Mouse (Mus musculus) intestine, embryonic 14.5 days (tissue): Measurements from ENCODE around the gene Vps45. TPM values are rescaled to one million over a fixed set of nuclear protein-coding genes. Genes with fewer than 3 reads are reported as not detected.

Experiments
- ATAC-seq: fragments of 200-750 bp; cut with Nextera tagmentation; replicated peaks from 2 replicates; pipeline ENCODE4 v1.8.0; 2017; ENCODE audit warnings: low read depth, moderate number of reproducible peaks, moderate TSS enrichment, moderate library complexity; ENCODE audit not compliant: low FRiP score, low TSS enrichment
- DNase-seq: peaks from one replicate; pipeline ENCODE4 v3.0.0-alpha.2; 2018; ENCODE audit warnings: low spot score
- H3K27ac ChIP-seq: fragments of 300-500 bp; sonication (generic); 2 replicates; pipeline ENCODE4 v1.5.1; 2014; ENCODE audit warnings: low read depth, mild to moderate bottlenecking, control low read depth
- H3K27me3 ChIP-seq: fragments of 300-500 bp; sonication (generic); replicated peaks from 2 replicates; pipeline ENCODE4 v1.6.1; 2014; ENCODE audit warnings: low read length, control low read depth; ENCODE audit not compliant: control insufficient read depth, insufficient read depth
- H3K36me3 ChIP-seq: fragments of 300-500 bp; sonication (generic); 2 replicates; pipeline ENCODE4 v1.6.1; 2014; ENCODE audit warnings: low read length, control low read depth; ENCODE audit not compliant: control insufficient read depth, insufficient read depth
- H3K4me1 ChIP-seq: fragments of 300-500 bp; sonication (generic); replicated peaks from 2 replicates; pipeline ENCODE4 v1.6.1; 2014; ENCODE audit warnings: low read length, control low read depth, mixed read lengths; ENCODE audit not compliant: control insufficient read depth, insufficient read depth
- H3K4me2 ChIP-seq: fragments of 300-500 bp; sonication (generic); 2 replicates; pipeline ENCODE4 v1.6.1; 2014; ENCODE audit warnings: low read length
- H3K4me3 ChIP-seq: fragments of 300-500 bp; sonication (generic); 2 replicates; pipeline ENCODE4 v1.5.1; 2014; ENCODE audit warnings: low read depth, low read length, control low read depth, mixed read lengths
- H3K9ac ChIP-seq: fragments of 300-500 bp; sonication (generic); 2 replicates; pipeline ENCODE4 v1.6.1; 2014; ENCODE audit warnings: mild to moderate bottlenecking, low read length
- H3K9me3 ChIP-seq: fragments of 300-500 bp; sonication (generic); 2 replicates; pipeline ENCODE4 v1.6.1; 2016; ENCODE audit warnings: low read length, control low read depth; ENCODE audit not compliant: control insufficient read depth
- WGBS: fragments of 180-500 bp; shearing (Covaris S2); extraction: QIAGEN DNeasy Blood & Tissue Kit; methylation state at CpG from one replicate; pipeline ENCODE4 v1.1.7; 2014; 5-methylcytosine and 5-hydroxymethylcytosine counted together
- polyA plus RNA-seq: library from polyadenylated mRNA; unstranded; fragments of >200 nt; fragmentation: Nextera tagmentation; extraction: Ambion mirVana; gene quantifications from 2 replicates; pipeline ENCODE4 v1.2.1, GENCODE M21; 2014

Vps45 gene
- polyA plus RNA-seq, 1 experiment from 2014 or later: 20.6 TPM

GRCm38 (mm10) chr3:96000921-96001501 is 57.3 kb downstream of the Vps45 start:
- 50% methylated on average over 9 of the region's 9 CpGs for WGBS
- ATAC-seq: no peak
- H3K4me2 ChIP-seq: no peak overlapping the region

DNA sequence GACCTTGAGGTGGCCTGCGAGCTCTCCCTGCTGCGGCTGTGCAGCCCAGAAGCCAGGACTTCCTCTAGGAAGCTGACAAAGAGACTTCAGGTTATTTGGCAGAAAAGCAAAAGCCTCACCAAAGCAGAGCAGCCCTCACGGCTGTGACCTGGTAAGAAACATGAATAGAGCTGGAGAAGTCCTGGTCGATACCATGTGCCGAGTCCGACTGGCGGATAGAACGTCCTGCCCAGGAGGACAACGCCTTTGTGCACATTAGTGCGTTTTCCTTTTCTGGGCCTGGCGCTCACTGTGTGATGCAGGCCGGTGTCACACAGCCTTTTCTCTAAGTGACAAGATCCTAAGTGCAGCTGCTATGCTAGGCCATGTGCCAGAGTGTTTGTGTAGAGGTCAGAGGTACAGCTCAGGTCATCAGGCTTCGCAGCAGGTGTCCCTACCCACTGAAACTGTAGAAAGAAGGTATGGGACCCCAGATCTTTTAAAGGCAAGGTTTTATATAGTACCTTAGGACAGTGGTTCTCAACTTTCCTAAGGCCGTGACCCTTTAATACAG is 58.1 kb downstream of the Vps45 start:
- H3K4me1 ChIP-seq: peaks cover 10% of the 10 kb centered on the region; the same call in 1 of the 2 replicates
- no peak for ATAC-seq
- no peak overlapping the region for H3K4me3 ChIP-seq
- no peaks in the 10 kb centered on the region for H3K27me3 ChIP-seq
- no peak overlapping the region for H3K9ac ChIP-seq
- no peak for DNase-seq
- no peaks in the 10 kb centered on the region for H3K36me3 ChIP-seq
- H3K4me2 ChIP-seq: no peak overlapping the region
- H3K9me3 ChIP-seq: no peaks in the 10 kb centered on the region
- 79% methylated on average over 14 of the region's 14 CpGs for WGBS
- no peak overlapping the region for H3K27ac ChIP-seq

More at GRCm38 (mm10) chr3:96000921-96001501, 57.3 kb downstream of the Vps45 start:
- Histone ChIP-seq H3K27ac (no peak overlapping the region), H3K27me3 (no peaks in the 10 kb centered on the region), H3K4me1 (peaks cover 10% of the 10 kb centered on the region; the same call in 1 of the 2 replicates), H3K36me3 (no peaks in the 10 kb centered on the region), H3K4me3 (no peak overlapping the region), H3K9ac (no peak overlapping the region), H3K9me3 (no peaks in the 10 kb centered on the region)
- DNase-seq: no peak

DNA sequence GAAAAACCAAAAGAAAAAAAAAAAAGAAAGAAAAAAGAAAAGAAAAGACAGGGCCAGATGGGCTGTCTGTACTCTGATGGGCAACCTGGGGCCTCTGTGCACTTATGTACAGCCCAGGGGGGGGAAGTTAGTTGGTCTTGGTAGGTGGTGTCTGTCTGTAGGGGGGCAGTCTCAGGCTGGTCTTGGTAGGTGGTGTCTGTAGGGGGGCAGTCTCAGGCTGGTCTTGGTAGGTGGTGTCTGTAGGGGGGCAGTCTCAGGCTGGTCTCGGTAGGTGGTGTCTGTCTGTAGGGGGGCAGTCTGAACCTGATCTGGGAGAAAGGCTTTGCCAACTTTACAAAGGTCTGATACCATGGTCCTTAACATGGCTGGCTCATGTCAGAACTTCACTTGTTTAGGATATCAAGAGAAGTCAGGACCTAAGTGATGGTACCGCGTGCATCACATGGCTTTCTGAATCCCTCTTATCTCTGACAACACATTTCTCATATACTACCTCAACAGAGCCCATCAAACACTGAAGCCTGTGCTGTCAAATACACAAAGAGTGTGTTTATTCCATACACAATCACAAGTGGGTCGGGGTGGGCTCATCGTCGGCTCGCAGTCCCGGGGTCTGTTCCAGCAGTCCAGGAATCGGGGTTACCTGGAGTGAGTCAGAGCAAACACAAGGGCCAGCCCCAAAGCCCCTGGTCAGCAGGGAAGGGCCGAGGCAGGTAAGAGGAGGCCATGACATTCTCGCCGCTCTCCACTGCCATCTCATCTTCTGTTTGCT is 58.8 kb downstream of the Vps45 start:
- H3K9me3 ChIP-seq: no peaks in the 10 kb centered on the region
- ATAC-seq: no peak
- no peaks in the 10 kb centered on the region for H3K36me3 ChIP-seq

GRCm38 (mm10) chr3:95997203-95997721 is 61.0 kb downstream of the Vps45 start:
- WGBS: 13% methylated on average over 9 of the region's 9 CpGs
- Histone ChIP-seq H3K27me3 (no peaks in the 10 kb centered on the region), H3K36me3 (peaks cover 3% of the 10 kb centered on the region; the same call in 1 of the 2 replicates), H3K9ac (peak overlapping the region; percentile 8; the same call in 1 of the 2 replicates), H3K9me3 (no peaks in the 10 kb centered on the region), H3K27ac (peak overlapping the region; percentile 98), H3K4me1 (peaks cover 24% of the 10 kb centered on the region), H3K4me2 (peak overlapping the region; percentile 62), H3K4me3 (peak overlapping the region; percentile 72; the same call in 1 of the 2 replicates)
- DNase-seq (peak; percentile 67), ATAC-seq (peak; percentile 21; the same call in 1 of the 2 replicates)

More for the DNA sequence above, 58.8 kb downstream of the Vps45 start:
- H3K4me2 ChIP-seq: no peak overlapping the region
- no peak overlapping the region for H3K4me3 ChIP-seq
- 70% methylated on average over 12 of the region's 12 CpGs for WGBS
- H3K9ac ChIP-seq: no peak overlapping the region
- H3K27me3 ChIP-seq: no peaks in the 10 kb centered on the region
- DNase-seq: no peak
- no peak overlapping the region for H3K27ac ChIP-seq
- peaks cover 10% of the 10 kb centered on the region; the same call in 1 of the 2 replicates for H3K4me1 ChIP-seq

- WGBS: 8% methylated on average over 6 of the region's 6 CpGs
- Histone ChIP-seq H3K9me3 (no peaks in the 10 kb centered on the region), H3K4me1 (peaks cover 24% of the 10 kb centered on the region), H3K4me2 (peak overlapping the region; percentile 62), H3K27me3 (no peaks in the 10 kb centered on the region), H3K9ac (peak overlapping the region; percentile 95), H3K4me3 (peak overlapping the region; percentile 72), H3K27ac (peak overlapping the region; percentile 98), H3K36me3 (peaks cover 10% of the 10 kb centered on the region)
- ATAC-seq (no peak), DNase-seq (no peak)
These were observed 61.7 kb downstream of the Vps45 start for GRCm38 (mm10) chr3:95996451-95997073.

DNA sequence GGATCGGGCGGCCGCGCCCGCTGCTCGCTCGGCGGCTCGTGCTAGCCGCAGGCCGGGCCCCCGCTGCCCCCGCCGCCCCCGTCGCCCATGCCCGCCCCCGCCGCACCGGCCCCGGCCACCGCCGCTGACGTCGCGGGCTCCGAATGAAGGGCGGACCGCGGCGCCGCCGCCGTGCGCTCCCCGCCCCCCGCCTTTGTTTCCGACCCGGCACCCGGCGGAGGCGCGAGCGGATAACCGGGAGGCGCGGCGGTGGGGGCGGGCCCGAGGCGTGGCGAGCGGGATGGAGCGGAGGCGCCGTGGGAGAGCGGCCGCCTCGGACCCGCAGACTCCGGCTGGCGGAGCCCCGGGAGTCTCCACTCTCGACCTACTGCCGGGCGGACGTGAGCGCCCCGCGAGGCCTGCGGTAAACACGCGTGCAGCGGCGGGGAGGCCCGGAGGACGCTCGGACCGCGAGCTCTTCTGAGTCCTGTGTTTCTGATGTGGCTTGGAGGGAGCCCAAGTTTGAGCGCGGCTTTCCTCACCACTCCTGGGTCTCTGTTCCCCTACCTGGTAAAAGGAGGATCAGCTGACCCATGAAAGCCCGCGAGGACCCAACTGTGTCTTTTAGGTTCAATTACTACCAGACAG is 62.4 kb downstream of the Vps45 start, which contains the start of gene Plekho1:
Gene Plekho1 (minus strand): TSS at position 200 of the 627 bp plus-strand sequence.
- peak; percentile 80 for DNase-seq
- Histone ChIP-seq H3K36me3 (peaks cover 17% of the 10 kb centered on the region), H3K9me3 (no peaks in the 10 kb centered on the region), H3K4me2 (peak within 1 kb of the TSS; percentile 62), H3K27me3 (no peaks in the 10 kb centered on the region), H3K27ac (peak within 1 kb of the TSS; percentile 98), H3K4me3 (peak within 1 kb of the TSS; percentile 72), H3K4me1 (peaks cover 24% of the 10 kb centered on the region), H3K9ac (peak within 1 kb of the TSS; percentile 95)
- WGBS: under 1% methylated on average over 69 of the region's 84 CpGs
- peak; percentile 58 for ATAC-seq

DNA sequence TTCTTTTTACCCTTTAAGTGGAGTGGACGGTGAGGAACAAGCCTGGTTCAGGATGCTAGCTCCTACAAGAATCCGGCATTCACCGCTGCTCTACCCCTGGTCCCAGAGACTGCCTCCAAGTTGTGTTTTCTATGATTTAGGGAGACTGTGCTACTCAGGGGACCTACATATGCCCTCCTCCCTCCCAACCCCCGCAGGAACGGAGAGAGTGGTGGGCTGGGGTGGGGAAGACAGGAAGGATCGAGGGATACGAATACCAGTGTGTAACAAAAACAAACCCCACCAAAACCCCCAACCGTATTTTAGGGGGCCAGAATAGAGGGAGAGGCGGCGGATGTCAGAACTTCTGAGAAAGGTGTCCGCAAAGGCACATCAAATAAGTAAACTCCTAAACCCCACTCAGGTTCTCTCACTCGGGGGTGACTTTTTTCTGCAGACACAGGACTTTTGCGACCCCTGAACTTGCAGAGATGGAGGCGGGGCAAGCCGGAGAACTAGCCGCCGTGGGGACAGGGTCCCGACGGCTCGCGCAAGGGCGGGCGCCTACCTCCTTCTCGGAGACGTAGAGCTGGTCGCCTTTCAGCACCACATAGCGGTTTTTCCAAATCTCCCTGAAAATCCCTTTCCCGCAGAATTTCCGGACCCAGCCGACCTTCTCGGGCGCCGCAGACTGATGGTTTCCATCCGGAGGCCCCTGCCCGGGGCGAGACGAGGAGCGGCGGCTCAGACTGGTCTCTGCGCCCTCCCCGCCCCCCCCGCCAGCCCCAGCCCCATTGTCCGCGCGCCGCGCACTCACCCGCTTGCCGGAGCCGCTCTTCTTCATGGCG is 63.1 kb downstream of the Vps45 start:
- Histone ChIP-seq H3K27ac (peak overlapping the region; percentile 98), H3K4me1 (peaks cover 24% of the 10 kb centered on the region), H3K9me3 (no peaks in the 10 kb centered on the region), H3K4me2 (peak overlapping the region; percentile 62), H3K27me3 (no peaks in the 10 kb centered on the region), H3K9ac (peak overlapping the region; percentile 95), H3K4me3 (peak overlapping the region; percentile 72), H3K36me3 (peaks cover 24% of the 10 kb centered on the region)
- peak; percentile 78 for ATAC-seq
- WGBS: 1% methylated on average over 48 of the region's 51 CpGs
- peak; percentile 85 for DNase-seq
